Mouse (Mus musculus) midbrain, embryonic 15.5 days (tissue): ENCODE results near the gene Btg1. TPM values are rescaled to one million over a fixed set of nuclear protein-coding genes. Genes with fewer than 3 reads are reported as not detected.

Experiments
- ATAC-seq: fragments of 200-750 bp; cut with Nextera tagmentation; replicated peaks from 2 replicates; pipeline ENCODE4 v1.8.0; 2017; ENCODE audit warnings: moderate TSS enrichment
- H3K27ac ChIP-seq: fragments of 300-500 bp; sonication (generic); 2 replicates; pipeline ENCODE4 v1.5.1; 2015; ENCODE audit warnings: mild to moderate bottlenecking, inconsistent platforms
- H3K27me3 ChIP-seq: fragments of 300-500 bp; sonication (generic); replicated peaks from 2 replicates; pipeline ENCODE4 v1.6.1; 2015; ENCODE audit warnings: inconsistent platforms
- H3K36me3 ChIP-seq: fragments of 300-500 bp; sonication (generic); replicated peaks from 2 replicates; pipeline ENCODE4 v1.6.1; 2015; ENCODE audit warnings: inconsistent platforms
- H3K4me1 ChIP-seq: fragments of 300-500 bp; sonication (generic); 2 replicates; pipeline ENCODE4 v1.6.1; 2015; ENCODE audit warnings: inconsistent platforms
- H3K4me2 ChIP-seq: fragments of 300-500 bp; sonication (generic); 2 replicates; pipeline ENCODE4 v1.6.1; 2015; ENCODE audit warnings: inconsistent platforms, mild to moderate bottlenecking, moderate library complexity
- H3K4me3 ChIP-seq: fragments of 300-500 bp; sonication (generic); 2 replicates; pipeline ENCODE4 v1.5.1; 2015; ENCODE audit warnings: mild to moderate bottlenecking, inconsistent platforms
- H3K9ac ChIP-seq: fragments of 300-500 bp; sonication (generic); 2 replicates; pipeline ENCODE4 v1.6.1; 2015; ENCODE audit warnings: mild to moderate bottlenecking, inconsistent platforms
- H3K9me3 ChIP-seq: fragments of 300-500 bp; sonication (generic); 2 replicates; pipeline ENCODE4 v1.6.1; 2016; ENCODE audit warnings: inconsistent platforms
- WGBS: fragments of 180-500 bp; shearing (Covaris S2); methylation state at CpG from one replicate; pipeline ENCODE4 v1.1.7; 2015; ENCODE audit warnings: mixed read lengths; 5-methylcytosine and 5-hydroxymethylcytosine counted together
- polyA plus RNA-seq: library from polyadenylated mRNA; unstranded; fragments of >200 nt; fragmentation: Nextera tagmentation; extraction: Ambion mirVana; gene quantifications from 2 replicates; pipeline ENCODE4 v1.2.1, GENCODE M21; 2015

Btg1 gene
- polyA plus RNA-seq: 40.3 and 44.4 TPM in 2 replicates

DNA sequence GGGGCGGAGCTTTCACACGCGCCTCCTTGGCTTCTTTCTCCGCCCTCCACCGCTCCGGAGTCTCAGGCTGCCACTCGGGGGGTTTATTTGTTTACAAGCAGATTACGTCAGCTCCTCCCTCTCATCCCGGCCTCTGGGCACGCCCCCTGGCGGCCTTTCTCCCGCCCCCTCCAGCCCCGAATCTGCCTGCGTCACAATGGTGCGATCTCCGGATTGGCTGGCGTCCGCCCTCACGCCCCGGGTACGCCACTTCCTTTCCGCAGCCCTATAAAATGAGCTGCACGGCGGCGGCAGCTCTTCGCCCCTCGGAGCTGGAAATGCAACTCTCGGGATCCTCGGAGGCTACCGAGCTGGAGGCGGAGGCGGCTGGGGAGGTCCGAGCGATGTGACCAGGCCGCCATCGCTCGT is at the start of gene Btg1:
Gene Btg1 (plus strand): TSS at position 298 of the 408 bp plus-strand sequence.
- peak; percentile 97 for ATAC-seq
- WGBS: 0% methylated on average over 37 of the region's 37 CpGs

DNA sequence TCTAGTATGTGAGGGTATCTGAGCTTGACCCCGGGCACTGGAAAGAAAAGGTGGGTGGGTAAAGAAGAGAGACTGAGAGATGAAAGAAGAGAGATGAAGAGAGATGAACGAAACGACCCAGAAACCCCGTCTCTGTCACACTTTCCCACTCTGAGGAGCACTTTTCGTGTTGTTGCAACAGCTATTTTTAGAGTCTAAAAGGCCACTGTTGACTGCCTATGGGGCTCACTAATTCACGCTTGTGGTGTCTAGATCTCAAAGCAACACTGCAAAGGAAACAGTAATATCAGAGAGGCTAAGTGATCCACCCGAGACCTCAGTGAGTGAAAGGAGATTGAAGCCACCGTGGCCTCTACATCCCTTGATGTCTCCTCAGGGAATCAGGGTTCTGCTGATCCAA is 47.3 kb upstream of the Btg1 start:
- no peak overlapping the region for H3K27ac ChIP-seq
- WGBS: 80% methylated on average over 8 of the region's 8 CpGs
- H3K4me1 ChIP-seq: peaks cover 7% of the 10 kb centered on the region
- H3K9ac ChIP-seq: no peak overlapping the region
- no peak overlapping the region for H3K4me2 ChIP-seq
- no peaks in the 10 kb centered on the region for H3K36me3 ChIP-seq
- no peak for ATAC-seq
- H3K27me3 ChIP-seq: no peaks in the 10 kb centered on the region
- H3K4me3 ChIP-seq: no peak overlapping the region
- no peaks in the 10 kb centered on the region for H3K9me3 ChIP-seq

More for the DNA sequence above, at the start of gene Btg1:
- Histone ChIP-seq H3K9me3 (no peaks in the 10 kb centered on the region), H3K4me1 (peaks cover 18% of the 10 kb centered on the region), H3K27me3 (no peaks in the 10 kb centered on the region), H3K4me2 (peak within 1 kb of the TSS; percentile 62), H3K9ac (peak within 1 kb of the TSS; percentile 98), H3K27ac (peak within 1 kb of the TSS; percentile 95), H3K4me3 (peak within 1 kb of the TSS; percentile 92), H3K36me3 (no peaks in the 10 kb centered on the region)

DNA sequence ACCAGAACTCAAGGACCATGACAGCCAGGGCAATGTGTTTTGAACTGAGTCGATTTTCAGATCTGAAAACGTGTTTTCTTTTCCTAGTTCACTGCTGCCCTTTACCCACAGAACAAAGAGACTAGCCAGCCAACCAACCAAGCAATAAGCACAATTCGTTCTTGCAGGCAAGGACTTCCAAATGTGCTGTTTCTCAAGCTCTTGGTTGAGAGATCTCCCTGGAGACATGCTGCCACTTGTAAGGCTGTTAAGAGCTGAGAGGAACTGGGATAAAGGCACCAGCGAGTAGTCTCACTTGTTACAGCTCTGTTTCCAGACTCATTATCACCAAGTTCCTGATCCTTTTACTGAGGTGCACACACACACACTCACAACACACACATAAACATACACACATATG is 45.6 kb upstream of the Btg1 start:
- H3K4me3 ChIP-seq: no peak overlapping the region
- H3K4me1 ChIP-seq: peaks cover 7% of the 10 kb centered on the region
- no peak overlapping the region for H3K4me2 ChIP-seq
- ATAC-seq: 0 out of 2 replicates have a peak, but pooled peaks have one; percentile 11
- H3K36me3 ChIP-seq: no peaks in the 10 kb centered on the region
- no peak overlapping the region for H3K9ac ChIP-seq
- peak overlapping the region; percentile 12; the same call in 1 of the 2 replicates for H3K27ac ChIP-seq
- WGBS: 45% methylated on average over 4 of the region's 4 CpGs
- H3K9me3 ChIP-seq: no peaks in the 10 kb centered on the region
- H3K27me3 ChIP-seq: no peaks in the 10 kb centered on the region

GRCm38 (mm10) chr10:96574786-96575185 is 42.0 kb upstream of the Btg1 start:
- Histone ChIP-seq H3K4me1 (peaks cover 7% of the 10 kb centered on the region), H3K4me2 (no peak overlapping the region), H3K4me3 (no peak overlapping the region), H3K9ac (no peak overlapping the region), H3K27me3 (no peaks in the 10 kb centered on the region), H3K27ac (no peak overlapping the region), H3K36me3 (no peaks in the 10 kb centered on the region), H3K9me3 (no peaks in the 10 kb centered on the region)
- no peak for ATAC-seq
- WGBS: 79% methylated on average over 6 of the region's 6 CpGs

- ATAC-seq: no peak
- Histone ChIP-seq H3K4me1 (peaks cover 7% of the 10 kb centered on the region), H3K27me3 (no peaks in the 10 kb centered on the region), H3K27ac (no peak overlapping the region), H3K36me3 (no peaks in the 10 kb centered on the region), H3K9me3 (no peaks in the 10 kb centered on the region), H3K4me2 (no peak overlapping the region), H3K9ac (no peak overlapping the region), H3K4me3 (no peak overlapping the region)
- 88% methylated on average over 5 of the region's 5 CpGs for WGBS
These were observed 41.5 kb upstream of the Btg1 start for GRCm38 (mm10) chr10:96575338-96575737.

DNA sequence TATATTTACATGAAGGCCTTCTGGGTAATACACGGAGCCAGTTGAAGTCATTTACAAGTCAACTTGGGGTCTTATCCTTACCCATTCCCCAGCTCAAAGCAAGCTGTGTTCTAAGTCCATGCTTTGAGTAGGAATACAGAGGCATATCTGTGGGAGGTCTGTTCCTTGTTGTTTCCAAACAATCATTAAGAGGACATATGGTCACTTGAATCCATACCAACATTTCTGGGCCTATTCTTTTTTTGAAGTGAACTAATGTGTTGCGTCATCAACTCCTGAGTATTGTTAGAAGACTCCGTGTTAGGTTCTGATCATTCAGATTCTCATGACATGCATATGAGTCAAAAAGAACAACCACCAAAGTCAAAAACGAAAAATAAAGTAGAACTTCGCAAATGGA is 37.9 kb upstream of the Btg1 start:
- ATAC-seq: no peak
- Histone ChIP-seq H3K9ac (no peak overlapping the region), H3K4me3 (no peak overlapping the region), H3K9me3 (no peaks in the 10 kb centered on the region), H3K36me3 (no peaks in the 10 kb centered on the region), H3K4me1 (peaks cover 5% of the 10 kb centered on the region; the same call in 1 of the 2 replicates), H3K4me2 (no peak overlapping the region), H3K27ac (no peak overlapping the region), H3K27me3 (no peaks in the 10 kb centered on the region)
- WGBS: 87% methylated on average over 5 of the region's 5 CpGs

GRCm38 (mm10) chr10:96579436-96579835 is 37.4 kb upstream of the Btg1 start:
- no peak overlapping the region for H3K4me3 ChIP-seq
- H3K9ac ChIP-seq: no peak overlapping the region
- no peaks in the 10 kb centered on the region for H3K36me3 ChIP-seq
- no peak for ATAC-seq
- WGBS: 80% methylated on average over 4 of the region's 4 CpGs
- H3K4me1 ChIP-seq: peaks cover 5% of the 10 kb centered on the region; the same call in 1 of the 2 replicates
- H3K9me3 ChIP-seq: no peaks in the 10 kb centered on the region
- H3K4me2 ChIP-seq: no peak overlapping the region
- no peaks in the 10 kb centered on the region for H3K27me3 ChIP-seq
- H3K27ac ChIP-seq: no peak overlapping the region

DNA sequence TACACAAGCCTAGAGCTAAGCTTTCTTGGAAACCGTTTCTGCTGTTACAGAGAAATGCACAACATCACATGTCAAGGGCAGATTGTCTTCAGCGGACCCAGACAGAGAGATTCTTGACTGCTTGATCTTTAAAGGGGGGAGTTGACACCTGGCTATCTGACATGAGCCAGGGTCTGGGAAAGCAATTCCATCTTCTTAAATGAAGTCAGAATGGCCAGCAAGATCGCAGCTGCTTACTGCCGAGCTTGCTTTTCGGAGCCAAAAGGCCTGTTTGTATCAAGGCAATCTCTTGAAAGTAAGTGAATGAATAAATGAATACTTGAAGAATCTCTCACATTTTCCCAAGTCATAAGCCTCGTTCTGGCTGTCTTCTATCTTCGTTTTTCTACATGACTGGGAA is 36.6 kb upstream of the Btg1 start:
- Histone ChIP-seq H3K4me2 (no peak overlapping the region), H3K27ac (no peak overlapping the region), H3K4me3 (no peak overlapping the region), H3K36me3 (no peaks in the 10 kb centered on the region), H3K9me3 (no peaks in the 10 kb centered on the region), H3K4me1 (peaks cover 5% of the 10 kb centered on the region; the same call in 1 of the 2 replicates), H3K9ac (no peak overlapping the region), H3K27me3 (no peaks in the 10 kb centered on the region)
- 72% methylated on average over 7 of the region's 7 CpGs for whole genome bisulfite sequencing
- no peak for ATAC-seq

- Histone ChIP-seq H3K4me2 (no peak overlapping the region), H3K9ac (no peak overlapping the region), H3K4me1 (peaks cover 5% of the 10 kb centered on the region; the same call in 1 of the 2 replicates), H3K36me3 (no peaks in the 10 kb centered on the region), H3K27me3 (no peaks in the 10 kb centered on the region), H3K4me3 (no peak overlapping the region), H3K27ac (no peak overlapping the region), H3K9me3 (no peaks in the 10 kb centered on the region)
- 19% methylated on average over 6 of the region's 6 CpGs for WGBS
- peak; percentile 63; the same call in 1 of the 2 replicates for ATAC-seq
These were observed 35.6 kb upstream of the Btg1 start for GRCm38 (mm10) chr10:96581232-96581631.

- Histone ChIP-seq H3K4me2 (no peak overlapping the region), H3K27me3 (no peaks in the 10 kb centered on the region), H3K4me1 (0 out of 2 replicates have a peak, but pooled peaks cover under 1% of the 10 kb centered on the region), H3K36me3 (no peaks in the 10 kb centered on the region), H3K9ac (no peak overlapping the region), H3K9me3 (no peaks in the 10 kb centered on the region), H3K27ac (no peak overlapping the region), H3K4me3 (no peak overlapping the region)
- 83% methylated on average over 4 of the region's 4 CpGs for WGBS
- no peak for ATAC-seq
These were observed 30.5 kb upstream of the Btg1 start for GRCm38 (mm10) chr10:96586191-96586880.

DNA sequence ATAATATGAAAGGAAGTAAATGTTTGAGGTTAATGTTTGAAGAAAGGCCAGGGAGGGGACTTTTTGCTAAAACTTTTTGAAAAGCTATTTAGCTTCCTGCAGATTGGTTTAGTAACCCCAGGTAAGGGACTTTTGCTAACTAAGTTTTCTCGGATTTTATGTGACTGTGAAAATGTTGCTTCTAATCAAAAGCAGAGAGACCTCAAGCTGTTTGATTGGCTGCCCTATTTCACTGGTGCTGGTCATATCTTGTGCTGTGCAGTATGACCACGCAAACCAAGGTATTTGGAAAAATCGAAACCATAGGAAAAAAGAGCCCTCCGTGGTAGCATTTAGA is 30.0 kb upstream of the Btg1 start:
- Histone ChIP-seq H3K4me3 (no peak overlapping the region), H3K9me3 (no peaks in the 10 kb centered on the region), H3K4me1 (no peaks in the 10 kb centered on the region), H3K27me3 (no peaks in the 10 kb centered on the region), H3K36me3 (no peaks in the 10 kb centered on the region), H3K4me2 (no peak overlapping the region), H3K9ac (no peak overlapping the region), H3K27ac (no peak overlapping the region)
- no peak for ATAC-seq
- 69% methylated on average over 4 of the region's 4 CpGs for WGBS

DNA sequence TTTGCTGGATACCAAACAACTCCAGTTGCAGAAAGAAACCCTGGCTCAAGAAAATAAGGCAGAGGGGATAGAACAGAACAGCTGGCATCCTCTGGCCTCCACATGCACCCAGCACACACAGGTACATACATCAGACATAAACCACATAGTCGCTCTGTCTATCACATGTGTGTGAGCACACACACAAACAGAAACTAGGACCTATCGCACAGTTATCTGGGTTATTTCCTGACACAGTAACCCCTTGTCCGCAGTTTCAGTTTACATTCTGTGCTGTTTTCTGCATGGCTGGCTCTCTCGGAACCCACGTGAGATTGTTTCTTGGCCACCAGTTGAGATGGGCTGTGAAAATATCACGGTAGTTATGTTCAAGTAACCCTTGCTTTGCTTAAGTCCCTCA is 28.6 kb upstream of the Btg1 start:
- no peak overlapping the region for H3K27ac ChIP-seq
- no peak for ATAC-seq
- H3K4me2 ChIP-seq: no peak overlapping the region
- no peak overlapping the region for H3K4me3 ChIP-seq
- H3K4me1 ChIP-seq: no peaks in the 10 kb centered on the region
- no peaks in the 10 kb centered on the region for H3K27me3 ChIP-seq
- 88% methylated on average over 6 of the region's 6 CpGs for WGBS
- H3K9me3 ChIP-seq: no peaks in the 10 kb centered on the region
- H3K36me3 ChIP-seq: no peaks in the 10 kb centered on the region
- no peak overlapping the region for H3K9ac ChIP-seq

DNA sequence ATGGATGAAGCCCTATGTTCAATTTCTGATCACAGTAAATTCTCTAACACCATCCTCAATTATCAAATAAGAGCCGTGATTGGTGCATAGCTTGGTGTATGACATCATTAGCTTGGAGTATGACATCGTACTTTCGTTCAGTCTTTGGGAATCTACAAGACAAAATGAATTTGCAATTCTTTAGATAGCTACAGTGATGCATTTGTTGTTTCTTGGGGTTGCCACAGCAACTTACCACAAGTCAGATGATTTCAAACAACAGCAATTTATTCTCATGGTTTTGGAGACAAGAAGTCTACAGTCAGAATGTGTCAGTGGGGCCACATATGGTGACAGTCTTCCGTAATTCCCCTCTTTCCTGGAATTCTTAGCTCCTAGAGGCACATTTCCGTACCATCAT is 27.0 kb upstream of the Btg1 start:
- WGBS: 90% methylated on average over 5 of the region's 5 CpGs
- no peak overlapping the region for H3K4me3 ChIP-seq
- no peak overlapping the region for H3K27ac ChIP-seq
- H3K9ac ChIP-seq: no peak overlapping the region
- H3K27me3 ChIP-seq: no peaks in the 10 kb centered on the region
- no peak for ATAC-seq
- no peak overlapping the region for H3K4me2 ChIP-seq
- H3K36me3 ChIP-seq: no peaks in the 10 kb centered on the region
- H3K9me3 ChIP-seq: no peaks in the 10 kb centered on the region
- no peaks in the 10 kb centered on the region for H3K4me1 ChIP-seq
